ENCODE assay signal across 9 mouse cellular contexts in genomic region chr14:121752686-121753426, GRCm38 (mm10). TPM values are rescaled to one million over a fixed set of nuclear protein-coding genes. Genes with fewer than 3 reads are reported as not detected.
A peak's percentile ranks its signal among the peaks of the same experiment; 100 is the strongest.
DNase-seq lines count a peak whose midpoint lies in the region; ATAC-seq and TF ChIP-seq lines count a peak whose summit lies in the region.
"Had no signal": no experiment of that assay in that cellular context is flagged by ENCODE, and none has a peak within 500 bp of the region (broad histone marks: within the 10 kb centered on the region; RNA-seq: fewer than 3 reads in every experiment).

No protein-coding gene starts in this region.

- DNase-seq in heart, adult 2 months = no peak
- no peak for DNase-seq in neural tube, embryonic 10.5 days (ENCODE audit: extremely low spot score, low spot score)
- no peak for DNase-seq in ovary, postnatal 36 days (ENCODE audit: low spot score)
- DNase-seq in frontal cortex, postnatal 10 days (ENCODE audit: low spot score in 2 of 2) = no peak
- no peak for DNase-seq in ovary, postnatal 14 days (ENCODE audit: low spot score)

- intact Hi-C loops in heart, adult 2 months (cut with DNase I) = loop anchor here (2.0 to 5.0 kb wide), 4 partner anchors 41 to 164 kb away; no protein-coding TSS in a partner anchor

- H3K4me1 ChIP-seq in heart, adult 2 months (ENCODE audit: control insufficient read depth, insufficient read depth, low read length) = peaks cover 4% of the 10 kb centered on the region
- peaks cover 7% of the 10 kb centered on the region for H3K4me1 ChIP-seq in heart, embryonic 12.5 days (replicated peaks)
- H3K4me1 ChIP-seq in neural tube, embryonic 12.5 days = no peaks in the 10 kb centered on the region

- H3K4me3 ChIP-seq in heart, adult 2 months = no peak overlapping the region
- no peak overlapping the region for H3K4me3 ChIP-seq in heart, embryonic 12.5 days
- H3K4me3 ChIP-seq in neural tube, embryonic 12.5 days = no peak overlapping the region

- no peak overlapping the region for H3K27ac ChIP-seq in heart, adult 2 months
- H3K27ac ChIP-seq in heart, embryonic 12.5 days (ENCODE audit: poor library complexity, severe bottlenecking) = no peak overlapping the region
- no peak overlapping the region for H3K27ac ChIP-seq in neural tube, embryonic 12.5 days

- no peak for ATAC-seq in heart, embryonic 12.5 days (ENCODE audit: insufficient number of reproducible peaks, low FRiP score)
- ATAC-seq in neural tube, embryonic 12.5 days (ENCODE audit: low FRiP score, low read depth) = peak; percentile 37; the same call in 1 of the 2 replicates
- peak; percentile 46; the same call in 1 of the 2 replicates for ATAC-seq in megakaryocyte progenitor cell, adult 5-6 weeks (replicated peaks; ENCODE audit: poor library complexity)

- no peak overlapping the region for H3K9ac ChIP-seq in heart, adult 2 months (ENCODE audit: low read depth, low read length)
- no peak overlapping the region for H3K9ac ChIP-seq in heart, embryonic 12.5 days
- H3K9ac ChIP-seq in neural tube, embryonic 12.5 days = no peak overlapping the region

- WGBS in heart, adult 2 months = 58% methylated on average over 19 of the region's 19 CpGs
- 68% methylated on average over 19 of the region's 19 CpGs for WGBS in heart, embryonic 12.5 days
- 59% methylated on average over 19 of the region's 19 CpGs for WGBS in neural tube, embryonic 12.5 days

- TF ChIP-seq POLR2A in heart, adult 2 months (IDR thresholded peaks at IDR 0.05; ENCODE audit: insufficient read depth, low read depth, low read length) = no peak

- TF ChIP-seq CTCF in heart, adult 2 months (IDR thresholded peaks at IDR 0.05) = peak; percentile 80

- no peak overlapping the region for H3K4me2 ChIP-seq in heart, embryonic 12.5 days
- H3K4me2 ChIP-seq in neural tube, embryonic 12.5 days (replicated peaks) = no peak overlapping the region

- no peak for TF ChIP-seq EP300 in heart, adult 2 months (IDR thresholded peaks at IDR 0.05; ENCODE audit: insufficient read depth, low read depth, low read length)

- no peaks in the 10 kb centered on the region for H3K36me3 ChIP-seq in heart, adult 2 months (ENCODE audit: control insufficient read depth, insufficient read depth, low read length)
- H3K36me3 ChIP-seq in heart, embryonic 12.5 days = no peaks in the 10 kb centered on the region
- H3K36me3 ChIP-seq in neural tube, embryonic 12.5 days = no peaks in the 10 kb centered on the region
- H3K36me3 ChIP-seq: G1E had no signal

- no peaks in the 10 kb centered on the region for H3K79me2 ChIP-seq in heart, adult 2 months (replicated peaks; ENCODE audit: control insufficient read depth, insufficient read depth, low read length)

- no peaks in the 10 kb centered on the region for H3K9me3 ChIP-seq in heart, embryonic 12.5 days (replicated peaks)
- H3K9me3 ChIP-seq in neural tube, embryonic 12.5 days = no peaks in the 10 kb centered on the region
- H3K9me3 ChIP-seq: G1E had no signal

- H3K27me3 ChIP-seq in heart, adult 2 months (ENCODE audit: control insufficient read depth, insufficient read depth, low read length) = no peaks in the 10 kb centered on the region
- H3K27me3 ChIP-seq in heart, embryonic 12.5 days (replicated peaks) = no peaks in the 10 kb centered on the region
- H3K27me3 ChIP-seq in neural tube, embryonic 12.5 days (replicated peaks) = no peaks in the 10 kb centered on the region

RNA-seq across cellular contexts. Expression of gene Dock9, which starts 44.8 kb away (rescaled TPM):
- total RNA-seq in heart, adult 2 months (2021) = 10 to 100 TPM; 24.0 to 25.7 TPM
- polyA plus RNA-seq in heart, adult 2 months (2012; rRNA removed) = 19.8 and 27.1 TPM in 2 replicates
- 7.0 and 7.1 TPM in 2 replicates for polyA plus RNA-seq in heart, embryonic 12.5 days (2016; fragmentation: Nextera tagmentation; extraction: Ambion mirVana)
- polyA plus RNA-seq in neural tube, embryonic 12.5 days (2016; fragmentation: Nextera tagmentation; extraction: Ambion mirVana) = 4.5 and 4.6 TPM in 2 replicates
- 8.7 and 11.6 TPM in 2 replicates for total RNA-seq in megakaryocyte progenitor cell, adult 5-6 weeks (2015)
- 14.3 and 15.3 TPM in 2 replicates for total RNA-seq in megakaryocyte progenitor cell, adult 5-6 weeks (2017)
